8 mouse cellular contexts compared by ENCODE assay signal in genomic region chr14:118937533-118938492, GRCm38 (mm10). TPM values are rescaled to one million over a fixed set of nuclear protein-coding genes. Genes with fewer than 3 reads are reported as not detected.
DNase-seq lines count a peak whose midpoint lies in the region; ATAC-seq and TF ChIP-seq lines count a peak whose summit lies in the region.

TSS of gene Dnajc3 (plus strand) at chr14:118937976.

- H3K27ac ChIP-seq in ES-E14 (ENCODE audit: insufficient read depth, low read depth, low read length, poor library complexity, severe bottlenecking): no peak within 1 kb of the TSS
- peak within 1 kb of the TSS; percentile 82 for H3K27ac ChIP-seq in forebrain, embryonic 15.5 days (replicated peaks)

- in situ Hi-C loops in ES-E14 (cut with MboI; ENCODE audit: low sequenced_read_pairs in 2 of 2, unreplicated experiment in 2 of 2): no loop called here

- no peaks in the 10 kb centered on the region for H3K27me3 ChIP-seq in forebrain, embryonic 15.5 days

- under 1% methylated on average over 114 of the region's 124 CpGs for WGBS in forebrain, embryonic 15.5 days
- under 1% methylated on average over 119 of the region's 124 CpGs for WGBS in lung, adult 2 months

- TF ChIP-seq POLR2A in lung, adult 2 months (IDR thresholded peaks at IDR 0.05; ENCODE audit: borderline replicate concordance, extremely low read depth, low read depth, low read length): peak; percentile 57; the same call in 1 of the 2 replicates

- H3K9ac ChIP-seq in ES-E14 (ENCODE audit: insufficient read depth, low read depth, low read length, poor library complexity, severe bottlenecking): peak within 1 kb of the TSS; percentile 88
- H3K9ac ChIP-seq in forebrain, embryonic 15.5 days (replicated peaks): peak within 1 kb of the TSS; percentile 72

- H3K4me2 ChIP-seq in forebrain, embryonic 15.5 days (replicated peaks): peak within 1 kb of the TSS; percentile 71

- H3K4me3 ChIP-seq in ES-E14 (ENCODE audit: insufficient read depth in 1 of 2, low read depth in 1 of 2, low read length in 2 of 2, poor library complexity in 1 of 2, severe bottlenecking in 1 of 2): peak within 1 kb of the TSS; percentile 84 to 93
- H3K4me3 ChIP-seq in forebrain, embryonic 15.5 days: peak within 1 kb of the TSS; percentile 62
- peak within 1 kb of the TSS; percentile 82 for H3K4me3 ChIP-seq in lung, adult 2 months (replicated peaks; ENCODE audit: extremely low read depth, low read depth, low read length)

- ATAC-seq in forebrain, embryonic 15.5 days (replicated peaks): peak; percentile 100
- ATAC-seq in neutrophil, adult 5-6 weeks (ENCODE audit: extremely low read depth, insufficient number of reproducible peaks, low FRiP score, poor library complexity, severe bottlenecking): peak; percentile 99

- H3K9me3 ChIP-seq in ES-E14 (ENCODE audit: control insufficient read depth, insufficient read depth, low read depth, low read length): no peaks in the 10 kb centered on the region
- H3K9me3 ChIP-seq in forebrain, embryonic 15.5 days: no peaks in the 10 kb centered on the region

- peak; percentile 91 for DNase-seq in ES-E14 (ENCODE audit: low read depth, low spot score)
- peak; percentile 100 for DNase-seq in cerebellum, adult 11-12 months
- DNase-seq in heart, postnatal 25 days (ENCODE audit: low spot score): peak; percentile 100
- peak; percentile 100 for DNase-seq in layer of hippocampus, adult 18-20 months (ENCODE audit: low spot score in 2 of 2)
- peak; percentile 97 for DNase-seq in lung, adult 2 months
- DNase-seq in thymus, adult 18-20 months: peak; percentile 99

- no peaks in the 10 kb centered on the region for H3K36me3 ChIP-seq in ES-E14 (ENCODE audit: control insufficient read depth, insufficient read depth, low read length, poor library complexity, severe bottlenecking)
- H3K36me3 ChIP-seq in forebrain, embryonic 15.5 days: no peaks in the 10 kb centered on the region

- intact Hi-C loops in heart, postnatal 25 days (cut with DNase I): loop anchor here (5.0 kb wide), 1 partner anchor 69 kb away; no protein-coding TSS in a partner anchor

- no peak for TF ChIP-seq CTCF in lung, adult 2 months (IDR thresholded peaks at IDR 0.05; ENCODE audit: insufficient read depth, low read length)

- peaks cover 0 to 2% of the 10 kb centered on the region in 2 experiments; a peak in 1 of 4 replicates for H3K4me1 ChIP-seq in ES-E14 (ENCODE audit: control insufficient read depth in 2 of 2, insufficient read depth in 2 of 2, low read length in 2 of 2, poor library complexity in 1 of 2)
- H3K4me1 ChIP-seq in forebrain, embryonic 15.5 days: peaks cover 21% of the 10 kb centered on the region
- H3K4me1 ChIP-seq in lung, adult 2 months (ENCODE audit: control insufficient read depth, insufficient read depth, low read length): peaks cover 11% of the 10 kb centered on the region

TF ChIP-seq in ES-E14, 5 proteins besides CTCF, POLR2A, EP300 and RAD21:
- TF ChIP-seq CHD2 (IDR thresholded peaks at IDR 0.05; ENCODE audit: low read depth, low read length) (no peak), HCFC1 (IDR thresholded peaks at IDR 0.05; ENCODE audit: borderline replicate concordance, insufficient read depth, low read length) (no peak), ZC3H11A (IDR thresholded peaks at IDR 0.05; ENCODE audit: borderline replicate concordance, low read depth, low read length) (no peak), MAFK (IDR thresholded peaks at IDR 0.05; ENCODE audit: insufficient read depth, low read depth, low read length) (no peak), ZNF384 (IDR thresholded peaks at IDR 0.05; ENCODE audit: low read depth, low read length) (no peak)

RNA-seq across cellular contexts. Expression of gene Dnajc3, which starts in this region (rescaled TPM):
- 21.8 and 29.8 TPM in 2 replicates for total RNA-seq in ES-E14 (2012; rRNA removed)
- polyA plus RNA-seq in forebrain, embryonic 15.5 days (2015; fragmentation: Nextera tagmentation; extraction: Ambion mirVana): 17.9 and 19.0 TPM in 2 replicates
- 10 to 100 TPM; 28.8 to 33.1 TPM for total RNA-seq in heart, postnatal 25 days (2021)
- total RNA-seq in layer of hippocampus, adult 18-20 months (2021): 10 to 100 TPM; 41.0 to 42.9 TPM
- 20.9 and 22.7 TPM in 2 replicates for polyA plus RNA-seq in lung, adult 2 months (2012; rRNA removed)
- 43.8 and 44.4 TPM in 2 replicates for total RNA-seq in neutrophil, adult 5-6 weeks (2017)
